Mouse (Mus musculus): ENCODE results near the gene Kif20b.

- no peak for TF ChIP-seq GATA2 (IDR thresholded peaks at IDR 0.05; ENCODE audit: borderline replicate concordance, low read depth, low read length)
- TF ChIP-seq CTCF (IDR thresholded peaks at IDR 0.05; ENCODE audit: low read depth, low read length) = no peak
- no peak for TF ChIP-seq POLR2AphosphoS5 (IDR thresholded peaks at IDR 0.05; ENCODE audit: insufficient replicate concordance, low read depth, low read length)
- TF ChIP-seq TAL1 (conservative IDR thresholded peaks at IDR 0.05; ENCODE audit: low read depth, low read length) = no peak
- TF ChIP-seq GATA1 (IDR thresholded peaks at IDR 0.05; ENCODE audit: borderline replicate concordance, low read length) = no peak
Observed at GRCm38 (mm10) chr19:34906772-34907171, 15.4 kb upstream of the Kif20b start.
